Mouse (Mus musculus) cortical plate, adult 2 months (tissue): ENCODE measurements at regions not wholly inside any gene's neighbourhood (a gene's known extent, or its start where the extent isn't known, plus 50 kb on each side); places are given as distances from the start of the nearest gene placed in this dataset.

Experiments used
- H3K27ac ChIP-seq: fragments of 200-500 bp; 2 replicates; pipeline ENCODE4 v1.5.1; 2012; ENCODE audit warnings: low read length, control low read depth, inconsistent platforms; ENCODE audit not compliant: insufficient read depth
- H3K4me1 ChIP-seq: fragments of 200-500 bp; 2 replicates; pipeline ENCODE4 v1.6.1; 2011; ENCODE audit warnings: low read length; ENCODE audit not compliant: control insufficient read depth, insufficient read depth
- H3K4me3 ChIP-seq: fragments of 200-500 bp; 2 replicates; pipeline ENCODE4 v1.5.1; 2011; ENCODE audit warnings: mild to moderate bottlenecking, low read length, control low read depth; ENCODE audit not compliant: insufficient read depth
- CTCF ChIP-seq: fragments of 200-500 bp; IDR thresholded peaks from 2 replicates; pipeline ENCODE4 v1.5.1; 2011; ENCODE audit warnings: mild to moderate bottlenecking, control low read depth, low read length; ENCODE audit not compliant: insufficient read depth; ENCODE audit errors: extremely low read depth
- POLR2A ChIP-seq: fragments of 200-500 bp; IDR thresholded peaks from 2 replicates; pipeline ENCODE4 v1.6.1; 2011; ENCODE audit warnings: mild to moderate bottlenecking, low read length, control low read depth; ENCODE audit not compliant: insufficient read depth; ENCODE audit errors: extremely low read depth

DNA sequence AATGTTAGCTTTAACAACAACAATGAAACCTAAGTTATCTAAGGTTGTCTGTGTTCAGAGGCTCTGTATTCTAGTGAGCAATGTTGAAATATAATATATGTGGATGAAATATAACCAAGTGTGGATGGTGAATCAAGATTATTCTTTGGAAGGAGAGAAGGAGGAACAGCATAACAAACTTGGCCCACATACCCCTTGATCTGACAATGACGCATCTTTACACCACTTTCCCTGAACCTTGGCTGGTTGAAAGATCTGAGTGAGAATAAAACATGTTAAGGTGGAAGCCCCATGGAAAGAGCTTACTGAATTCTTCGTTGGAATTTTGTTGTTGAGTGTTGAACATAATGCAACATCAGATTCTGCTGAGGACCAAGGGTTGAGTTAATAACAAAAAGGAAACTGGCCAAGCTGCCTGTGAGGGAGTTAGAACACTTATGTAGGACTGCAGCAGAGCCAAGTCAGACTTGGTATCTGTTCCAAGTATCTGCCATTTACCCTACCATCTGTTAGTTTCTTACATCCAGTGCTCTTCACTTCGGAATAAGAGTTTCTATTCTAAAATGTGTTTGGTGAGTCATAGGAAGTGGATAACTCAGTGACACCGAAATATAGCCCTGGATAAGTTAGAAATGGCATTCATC is 268.8 kb downstream of the Gria2 start:
- TF ChIP-seq POLR2A = no peak
- TF ChIP-seq CTCF = no peak
- no peak overlapping the region for H3K4me3 ChIP-seq
- peak overlapping the region; percentile 73; the same call in 1 of the 2 replicates for H3K27ac ChIP-seq
- H3K4me1 ChIP-seq = no peaks in the 10 kb centered on the region; the same call in 1 of the 2 replicates

DNA sequence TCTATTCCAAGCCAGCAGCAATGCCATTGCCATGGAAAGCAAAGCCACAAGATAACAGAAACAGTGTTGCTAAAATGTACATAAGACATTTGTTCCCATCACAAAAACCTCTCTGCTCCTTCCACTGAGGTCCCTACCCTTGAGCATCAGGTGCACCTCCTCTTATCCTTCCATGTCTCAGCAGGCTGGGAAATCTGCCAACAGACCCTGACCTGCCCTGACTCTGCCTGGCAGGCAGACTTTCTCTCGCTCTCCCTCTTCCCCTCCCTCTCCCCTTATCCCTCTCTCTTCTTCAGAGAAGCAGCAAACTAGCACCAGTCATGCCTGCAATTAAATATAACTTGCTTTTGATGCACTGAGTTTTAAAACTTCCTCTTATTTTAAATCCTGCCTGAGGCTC is 288.6 kb downstream of the Gria2 start:
- Histone ChIP-seq H3K4me1 (no peaks in the 10 kb centered on the region), H3K27ac (no peak overlapping the region), H3K4me3 (no peak overlapping the region)
- no peak for TF ChIP-seq POLR2A

DNA sequence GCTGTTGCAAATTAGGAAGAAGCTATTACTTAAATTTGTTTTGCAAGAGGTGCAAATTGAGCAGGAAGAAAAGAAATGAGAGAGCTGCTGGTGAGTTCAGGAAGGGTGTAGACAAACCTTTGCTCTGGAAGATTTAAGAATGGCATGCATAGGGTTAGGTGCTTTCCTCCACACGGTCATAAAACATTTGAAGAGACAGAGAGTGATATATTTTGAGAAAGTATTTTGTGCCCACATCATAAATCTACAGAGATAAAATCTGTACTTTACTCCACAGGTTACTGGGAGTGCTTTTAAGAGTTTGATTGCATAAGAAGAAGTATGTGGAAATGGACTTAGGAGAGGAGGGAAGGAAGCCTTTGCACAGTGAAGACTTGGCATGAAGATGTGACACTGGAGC is 293.4 kb downstream of the Gria2 start:
- Histone ChIP-seq H3K4me3 (no peak overlapping the region), H3K27ac (no peak overlapping the region), H3K4me1 (no peaks in the 10 kb centered on the region)
- TF ChIP-seq CTCF (no peak), POLR2A (no peak)

DNA sequence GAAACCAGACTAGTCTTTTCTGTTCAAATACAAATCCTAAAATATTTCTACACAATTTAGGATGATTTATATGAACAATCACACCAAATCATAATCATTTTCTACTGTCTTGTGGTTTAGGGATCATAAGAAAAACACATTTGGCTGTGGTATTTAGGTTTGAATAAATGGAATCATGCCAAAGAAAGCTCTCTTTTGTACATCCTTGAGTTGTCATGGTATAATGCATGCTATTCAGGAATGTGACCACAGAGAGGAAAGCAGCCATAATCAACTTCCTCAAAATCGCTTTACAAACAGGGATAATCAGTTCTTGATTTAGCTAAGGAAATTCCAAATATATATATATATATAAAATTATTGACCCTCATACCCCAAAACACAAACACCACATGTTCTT is 295.9 kb downstream of the Gria2 start:
- TF ChIP-seq POLR2A (no peak), CTCF (no peak)
- Histone ChIP-seq H3K27ac (no peak overlapping the region), H3K4me1 (no peaks in the 10 kb centered on the region), H3K4me3 (no peak overlapping the region)

DNA sequence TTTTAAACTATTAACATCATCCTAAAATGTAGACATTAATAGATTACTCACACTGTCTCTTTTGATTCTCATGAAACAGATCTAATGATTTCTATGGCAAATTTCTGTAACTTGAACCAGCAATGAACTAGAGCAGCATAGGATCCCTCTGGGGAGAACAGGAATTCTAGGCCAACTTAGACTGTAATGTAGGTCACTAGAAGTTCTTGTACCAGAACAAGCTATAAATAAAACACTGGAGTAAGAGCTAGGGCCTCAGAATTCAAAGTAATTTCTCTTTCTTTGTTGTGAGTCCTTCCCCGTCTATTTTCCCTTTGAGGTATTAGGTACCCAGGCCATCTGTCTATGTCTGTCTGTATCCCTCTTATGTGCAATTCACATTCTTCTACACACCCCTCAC is 301.5 kb downstream of the Gria2 start:
- H3K27ac ChIP-seq = no peak overlapping the region; the same call in 1 of the 2 replicates
- TF ChIP-seq CTCF (no peak), POLR2A (no peak)
- no peaks in the 10 kb centered on the region for H3K4me1 ChIP-seq

DNA sequence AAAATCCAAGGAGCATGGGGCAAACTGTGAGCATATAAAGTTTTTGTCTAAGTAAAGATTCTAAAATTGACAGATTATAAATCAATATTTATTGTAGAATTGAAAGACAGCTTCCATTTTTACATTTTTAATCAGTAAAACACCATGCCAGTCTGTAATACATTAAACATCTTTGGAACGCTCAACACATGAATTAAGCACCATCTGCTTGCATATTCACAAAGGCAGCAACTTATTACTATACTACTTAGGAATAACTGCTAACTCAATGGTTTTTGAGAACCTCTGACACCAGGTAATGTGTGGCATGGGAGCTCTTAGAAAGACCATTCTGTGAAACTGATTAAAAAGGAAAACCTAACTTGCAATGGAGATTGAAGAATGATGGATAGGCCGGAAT is 306.1 kb downstream of the Gria2 start:
- TF ChIP-seq CTCF (no peak), POLR2A (no peak)
- H3K27ac ChIP-seq = no peak overlapping the region
- H3K4me1 ChIP-seq = no peaks in the 10 kb centered on the region
- H3K4me3 ChIP-seq = no peak overlapping the region

More for the DNA sequence above, 301.5 kb downstream of the Gria2 start:
- no peak overlapping the region for H3K4me3 ChIP-seq

DNA sequence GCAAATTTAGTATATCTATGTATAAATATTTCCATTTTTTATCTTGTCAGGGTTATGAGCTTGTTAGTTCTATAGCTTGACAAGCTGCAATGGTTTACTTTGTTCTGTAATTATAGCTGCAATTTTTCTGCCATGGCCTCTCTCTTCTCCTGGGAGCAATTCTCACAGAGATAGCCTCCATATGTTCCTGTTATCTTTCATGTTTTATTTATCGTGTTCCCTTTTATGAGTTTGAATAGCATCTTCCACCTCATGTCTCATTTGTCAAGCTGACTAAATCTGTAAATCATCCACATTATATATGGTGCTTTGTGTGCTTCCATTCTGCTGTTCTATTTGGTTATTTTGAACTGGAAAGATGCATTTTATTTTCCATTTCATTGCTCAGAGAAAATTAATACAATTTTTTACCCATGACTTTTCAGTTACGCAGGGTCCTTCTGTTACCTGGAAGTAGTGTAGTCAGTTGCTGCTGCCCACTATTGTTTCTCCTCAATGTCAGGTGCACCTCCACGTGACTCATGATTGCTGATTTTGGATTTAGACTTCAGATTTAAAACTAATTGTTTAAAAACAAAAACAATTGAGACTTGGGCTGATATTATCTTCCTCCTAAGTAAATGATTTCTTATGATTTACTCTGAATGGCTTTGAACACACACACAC is 318.3 kb downstream of the Gria2 start:
- H3K27ac ChIP-seq = no peak overlapping the region
- TF ChIP-seq CTCF = no peak
- TF ChIP-seq POLR2A = no peak

DNA sequence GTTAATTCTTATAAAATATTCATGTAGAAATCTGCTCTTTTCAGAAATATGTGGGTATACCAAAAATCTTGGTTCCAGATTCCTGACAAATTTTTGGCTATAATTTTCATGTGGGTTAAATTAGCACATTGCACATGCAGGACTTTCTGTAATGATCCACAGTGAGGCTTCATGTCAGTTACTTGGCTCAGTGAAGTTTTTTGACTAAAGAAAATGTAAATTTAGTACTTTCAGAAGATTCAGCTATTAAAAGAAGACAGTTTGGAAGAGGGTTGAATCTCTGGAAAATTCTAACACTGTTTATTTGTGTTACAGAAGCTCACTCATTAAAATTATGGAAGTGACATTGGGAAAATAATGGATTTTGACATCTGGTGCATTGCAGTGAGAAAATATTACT is 324.0 kb downstream of the Gria2 start:
- H3K4me1 ChIP-seq = no peaks in the 10 kb centered on the region
- no peak for TF ChIP-seq POLR2A
- TF ChIP-seq CTCF = no peak
- no peak overlapping the region for H3K27ac ChIP-seq
- H3K4me3 ChIP-seq = no peak overlapping the region

More for the DNA sequence above, 318.3 kb downstream of the Gria2 start:
- Histone ChIP-seq H3K4me3 (no peak overlapping the region), H3K4me1 (no peaks in the 10 kb centered on the region)

DNA sequence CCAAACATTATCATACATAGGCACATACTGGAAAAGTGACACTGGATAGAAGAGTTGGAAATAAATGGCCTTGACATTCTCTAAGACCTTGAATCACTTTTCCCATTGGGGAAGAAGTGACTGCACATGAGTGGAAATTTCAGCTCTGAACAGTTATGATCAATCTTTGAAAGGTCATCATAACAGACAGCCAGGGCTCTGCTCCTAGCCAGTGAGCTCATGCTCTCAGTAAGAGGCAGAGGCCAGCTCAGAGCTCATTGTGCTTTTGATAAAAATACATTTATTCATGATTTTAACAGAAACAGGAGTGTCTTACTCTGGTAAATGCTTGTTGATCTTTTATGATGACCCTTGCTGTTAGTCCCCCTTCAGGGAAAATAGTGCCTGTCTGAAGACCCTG is 328.9 kb downstream of the Gria2 start:
- Histone ChIP-seq H3K4me1 (no peaks in the 10 kb centered on the region), H3K27ac (no peak overlapping the region), H3K4me3 (no peak overlapping the region)
- TF ChIP-seq POLR2A = no peak
- TF ChIP-seq CTCF = no peak
